In the genomic region with DNA sequence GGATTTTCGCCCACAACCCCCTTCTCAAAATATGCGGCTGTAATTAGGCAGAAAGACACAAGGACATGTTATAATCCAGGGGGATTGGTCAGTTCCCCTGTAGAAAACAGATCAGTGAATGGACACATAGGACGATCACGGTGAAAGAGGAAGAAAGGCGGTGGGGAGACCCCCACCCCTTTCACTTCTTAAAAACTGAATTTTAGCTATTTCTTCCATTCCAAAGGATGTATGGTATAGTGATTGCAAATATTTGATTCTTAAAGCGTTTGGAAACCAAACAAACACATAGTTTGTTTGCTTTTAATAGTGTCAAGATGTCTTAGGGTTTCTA, we compare ENCODE assay signal across 8 mouse cellular contexts. TPM values are rescaled to one million over a fixed set of nuclear protein-coding genes. Genes with fewer than 3 reads are reported as not detected.
DNase-seq lines count a peak whose midpoint lies in the region; ATAC-seq and TF ChIP-seq lines count a peak whose summit lies in the region.

No protein-coding gene starts in this region.

- ATAC-seq in heart, embryonic 12.5 days (ENCODE audit: insufficient number of reproducible peaks, low FRiP score) = no peak
- ATAC-seq in hindbrain, embryonic 13.5 days (ENCODE audit: low FRiP score) = 0 out of 2 replicates have a peak, but pooled peaks have one; percentile 9
- ATAC-seq in megakaryocyte progenitor cell, adult 5-6 weeks (replicated peaks; ENCODE audit: poor library complexity) = peak; percentile 40

- peak overlapping the region; percentile 35 for H3K4me3 ChIP-seq in heart, embryonic 12.5 days
- H3K4me3 ChIP-seq in bone marrow macrophage, adult 2 months (ENCODE audit: insufficient read depth, low read length) = peak overlapping the region; percentile 13
- H3K4me3 ChIP-seq in hindbrain, embryonic 13.5 days = peak overlapping the region; percentile 25

- H3K9ac ChIP-seq in heart, embryonic 12.5 days = peak overlapping the region; percentile 28; the same call in 1 of the 2 replicates
- peak overlapping the region; percentile 61; the same call in 1 of the 2 replicates for H3K9ac ChIP-seq in hindbrain, embryonic 13.5 days

- H3K4me1 ChIP-seq in heart, embryonic 12.5 days (replicated peaks) = peaks cover 8% of the 10 kb centered on the region
- H3K4me1 ChIP-seq in bone marrow macrophage, adult 2 months (ENCODE audit: control insufficient read depth, insufficient read depth, low read length) = peaks cover 6% of the 10 kb centered on the region
- H3K4me1 ChIP-seq in hindbrain, embryonic 13.5 days (replicated peaks) = peaks cover 21% of the 10 kb centered on the region

- TF ChIP-seq POLR2A in bone marrow macrophage, adult 2 months (IDR thresholded peaks at IDR 0.05; ENCODE audit: borderline replicate concordance, low read depth, low read length) = no peak

- 45% methylated on average over 6 of the region's 6 CpGs for WGBS in heart, embryonic 12.5 days
- WGBS in hindbrain, embryonic 13.5 days = 53% methylated on average over 6 of the region's 6 CpGs

- H3K4me2 ChIP-seq in heart, embryonic 12.5 days = peak overlapping the region; percentile 66
- H3K4me2 ChIP-seq in hindbrain, embryonic 13.5 days = peak overlapping the region; percentile 55

- H3K27me3 ChIP-seq in heart, embryonic 12.5 days (replicated peaks) = no peaks in the 10 kb centered on the region
- H3K27me3 ChIP-seq in hindbrain, embryonic 13.5 days = no peaks in the 10 kb centered on the region

- H3K27ac ChIP-seq in heart, embryonic 12.5 days (ENCODE audit: poor library complexity, severe bottlenecking) = peak overlapping the region; percentile 9; the same call in 1 of the 2 replicates
- no peak overlapping the region for H3K27ac ChIP-seq in bone marrow macrophage, adult 2 months (ENCODE audit: insufficient read depth, low read depth, low read length)
- H3K27ac ChIP-seq in hindbrain, embryonic 13.5 days = peak overlapping the region; percentile 60; the same call in 1 of the 2 replicates

- no peak for TF ChIP-seq CTCF in bone marrow macrophage, adult 2 months (IDR thresholded peaks at IDR 0.05; ENCODE audit: low read depth, low read length)

- no peak for DNase-seq in heart, adult 11 months
- no peak for DNase-seq in c-Kit-positive CD71-positive TER-119-positive erythroid progenitor cells, embryonic 14.5 days (ENCODE audit: low spot score)
- DNase-seq in adrenal gland, postnatal 10 days = no peak
- DNase-seq in right cerebral cortex, postnatal 25 days = no peak

- no peaks in the 10 kb centered on the region for H3K36me3 ChIP-seq in heart, embryonic 12.5 days
- no peaks in the 10 kb centered on the region for H3K36me3 ChIP-seq in hindbrain, embryonic 13.5 days

- H3K9me3 ChIP-seq in heart, embryonic 12.5 days (replicated peaks) = no peaks in the 10 kb centered on the region
- no peaks in the 10 kb centered on the region for H3K9me3 ChIP-seq in hindbrain, embryonic 13.5 days

RNA-seq across cellular contexts. Expression of a gene that starts 9.9 kb away (rescaled TPM):
- 0.05 TPM in 1 of 2 replicates, not detected in the other for polyA plus RNA-seq in heart, embryonic 12.5 days (2016; fragmentation: Nextera tagmentation; extraction: Ambion mirVana)
- polyA plus RNA-seq in bone marrow macrophage, adult 2 months (2012; ENCODE audit: insufficient read depth, insufficient read length, missing spikeins) = not detected in 2 replicates
- polyA plus RNA-seq in hindbrain, embryonic 13.5 days (2015; fragmentation: Nextera tagmentation; extraction: Ambion mirVana) = 4.0 and 4.5 TPM in 2 replicates
- total RNA-seq in megakaryocyte progenitor cell, adult 5-6 weeks (2015) = not detected in 2 replicates
- total RNA-seq in megakaryocyte progenitor cell, adult 5-6 weeks (2017) = not detected in 2 replicates
- total RNA-seq in adrenal gland, postnatal 10 days (2021) = under 1 TPM; 0.27 to 0.63 TPM
